Mouse (Mus musculus) heart, postnatal 0 days (tissue): ENCODE measurements around the gene Xab2.

Source experiments
- CTCF ChIP-seq: IDR thresholded peaks from 2 replicates; pipeline ENCODE4 v1.5.1; 2016; ENCODE audit warnings: antibody characterized with exemption, control low read depth, low read depth
- EP300 ChIP-seq: IDR thresholded peaks from 2 replicates; pipeline ENCODE4 v1.6.1; 2016; ENCODE audit warnings: antibody characterized with exemption, low read depth

- TF ChIP-seq EP300 (no peak), CTCF (no peak)
Observed at GRCm38 (mm10) chr8:3567641-3568371, 53.3 kb downstream of the Xab2 start, which contains the start of gene C330021F23Rik.
